Mouse (Mus musculus) thymus, adult 2 months (tissue): ENCODE results near the gene Smarca2. TPM values are rescaled to one million over a fixed set of nuclear protein-coding genes. Genes with fewer than 3 reads are reported as not detected.

Experiments
- DNase-seq: peaks from one replicate; pipeline ENCODE4 v3.0.0; 2021
- H3K27ac ChIP-seq: fragments of 200-500 bp; 2 replicates; pipeline ENCODE4 v1.5.1; 2012; ENCODE audit warnings: low read length, control low read depth; ENCODE audit not compliant: control insufficient read depth, insufficient read depth
- H3K27me3 ChIP-seq: fragments of 200-500 bp; 2 replicates; pipeline ENCODE4 v1.6.1; 2012; ENCODE audit warnings: mild to moderate bottlenecking, low read length, moderate library complexity, mixed read lengths; ENCODE audit not compliant: control insufficient read depth, insufficient read depth
- H3K36me3 ChIP-seq: fragments of 200-500 bp; 2 replicates; pipeline ENCODE4 v1.6.1; 2012; ENCODE audit warnings: mild to moderate bottlenecking, low read length, moderate library complexity; ENCODE audit not compliant: control insufficient read depth, insufficient read depth
- H3K4me1 ChIP-seq: fragments of 200-500 bp; replicated peaks from 2 replicates; pipeline ENCODE4 v1.6.1; 2012; ENCODE audit warnings: low read length; ENCODE audit not compliant: control insufficient read depth, insufficient read depth
- H3K4me3 ChIP-seq: fragments of 200-500 bp; 2 replicates; pipeline ENCODE4 v1.5.1; 2012; ENCODE audit warnings: mild to moderate bottlenecking, low read length, control low read depth, moderate library complexity; ENCODE audit not compliant: control insufficient read depth, insufficient read depth
- CTCF ChIP-seq: fragments of 200-500 bp; IDR thresholded peaks from 2 replicates; pipeline ENCODE4 v1.5.1; 2012; ENCODE audit warnings: mild to moderate bottlenecking, control low read depth, low read length, moderate library complexity, borderline replicate concordance; ENCODE audit not compliant: control insufficient read depth, poor library complexity, insufficient read depth; ENCODE audit errors: extremely low read depth
- POLR2A ChIP-seq: fragments of 200-500 bp; IDR thresholded peaks from 2 replicates; pipeline ENCODE4 v1.6.1; 2012; ENCODE audit warnings: mild to moderate bottlenecking, low read length, control low read depth, moderate library complexity; ENCODE audit not compliant: control insufficient read depth, poor library complexity, insufficient read depth; ENCODE audit errors: extremely low read depth
- WGBS: fragments of 180-500 bp; shearing (Covaris S2); methylation state at CpG from one replicate; pipeline ENCODE4 v1.1.7; 2018; 5-methylcytosine and 5-hydroxymethylcytosine counted together
- polyA plus RNA-seq: library from polyadenylated mRNA; depleted of rRNA; stranded (reverse); fragments of >200 nt; gene quantifications from 2 replicates; pipeline ENCODE4 v1.2.3, GENCODE M21; 2012

Gene Smarca2
- polyA plus RNA-seq, 1 experiment = 38.9 TPM

- no peaks in the 10 kb centered on the region for H3K4me1 ChIP-seq
- no peaks in the 10 kb centered on the region for H3K27me3 ChIP-seq
- no peak overlapping the region for H3K4me3 ChIP-seq
- no peak for TF ChIP-seq CTCF
- no peak for TF ChIP-seq POLR2A
- 94% methylated on average over 4 of the region's 4 CpGs for WGBS
- H3K27ac ChIP-seq = no peak overlapping the region
- DNase-seq = no peak
- no peaks in the 10 kb centered on the region for H3K36me3 ChIP-seq
Measured at GRCm38 (mm10) chr19:26796006-26796405, 191.2 kb downstream of the Smarca2 start.

GRCm38 (mm10) chr19:26804401-26804800 is 199.6 kb downstream of the Smarca2 start:
- TF ChIP-seq POLR2A (no peak), CTCF (no peak)
- WGBS = 11% methylated on average over 4 of the region's 4 CpGs
- Histone ChIP-seq H3K4me1 (no peaks in the 10 kb centered on the region), H3K4me3 (no peak overlapping the region), H3K27me3 (no peaks in the 10 kb centered on the region), H3K27ac (no peak overlapping the region), H3K36me3 (no peaks in the 10 kb centered on the region)
- no peak for DNase-seq

- H3K27me3 ChIP-seq = no peaks in the 10 kb centered on the region
- no peaks in the 10 kb centered on the region for H3K36me3 ChIP-seq
- WGBS = 88% methylated on average over 4 of the region's 4 CpGs
- TF ChIP-seq POLR2A (no peak), CTCF (no peak)
- no peaks in the 10 kb centered on the region for H3K4me1 ChIP-seq
- H3K4me3 ChIP-seq = no peak overlapping the region
- no peak for DNase-seq
- no peak overlapping the region for H3K27ac ChIP-seq
Measured at GRCm38 (mm10) chr19:26814629-26815028, 209.8 kb downstream of the Smarca2 start.

GRCm38 (mm10) chr19:26817901-26818300 is 213.1 kb downstream of the Smarca2 start:
- WGBS = 93% methylated on average over 4 of the region's 4 CpGs
- Histone ChIP-seq H3K27me3 (no peaks in the 10 kb centered on the region), H3K4me3 (no peak overlapping the region), H3K27ac (no peak overlapping the region), H3K4me1 (peaks cover 9% of the 10 kb centered on the region), H3K36me3 (no peaks in the 10 kb centered on the region)
- DNase-seq = no peak
- TF ChIP-seq CTCF (no peak), POLR2A (no peak)
